Comparison of ENCODE assay signal across 9 mouse cellular contexts in genomic region chr5:112551975-112552728, GRCm38 (mm10). TPM values are rescaled to one million over a fixed set of nuclear protein-coding genes. Genes with fewer than 3 reads are reported as not detected.
DNase-seq lines count a peak whose midpoint lies in the region; ATAC-seq and TF ChIP-seq lines count a peak whose summit lies in the region.
"Had no signal": no experiment of that assay in that cellular context is flagged by ENCODE, and none has a peak within 500 bp of the region (broad histone marks: within the 10 kb centered on the region; RNA-seq: fewer than 3 reads in every experiment).

No protein-coding gene starts in this region.

- no peak for TF ChIP-seq POLR2A in lung, adult 2 months (IDR thresholded peaks at IDR 0.05; ENCODE audit: borderline replicate concordance, extremely low read depth, low read depth, low read length)

- 51% methylated on average over 17 of the region's 17 CpGs for WGBS in lung, adult 2 months
- WGBS in midbrain, embryonic 14.5 days: 30% methylated on average over 17 of the region's 17 CpGs
- WGBS in heart, embryonic 10.5 days: 62% methylated on average over 17 of the region's 17 CpGs

- ATAC-seq in frontal cortex, adult (ENCODE audit: low TSS enrichment): peak; percentile 39; the same call in 1 of the 2 replicates
- ATAC-seq in midbrain, embryonic 14.5 days (ENCODE audit: low FRiP score, low TSS enrichment): peak; percentile 57; the same call in 1 of the 2 replicates

- H3K9ac ChIP-seq in midbrain, embryonic 14.5 days (replicated peaks; ENCODE audit: low read length): 0 out of 2 replicates have a peak overlapping the region, but pooled peaks have one; percentile 7
- H3K9ac ChIP-seq: lung, embryonic 15.5 days had no signal

- no peak overlapping the region for H3K4me3 ChIP-seq in lung, adult 2 months (replicated peaks; ENCODE audit: extremely low read depth, low read depth, low read length)
- H3K4me3 ChIP-seq in midbrain, embryonic 14.5 days (replicated peaks; ENCODE audit: low read depth, low read length): no peak overlapping the region
- H3K4me3 ChIP-seq in heart, embryonic 10.5 days: no peak overlapping the region
- H3K4me3 ChIP-seq: lung, embryonic 15.5 days had no signal

- peak overlapping the region; percentile 40 for H3K4me2 ChIP-seq in midbrain, embryonic 14.5 days (ENCODE audit: low read length)
- H3K4me2 ChIP-seq: lung, embryonic 15.5 days had no signal

- H3K27ac ChIP-seq in midbrain, embryonic 14.5 days (replicated peaks; ENCODE audit: low read depth, low read length): peak overlapping the region; percentile 83
- H3K27ac ChIP-seq in heart, embryonic 10.5 days: no peak overlapping the region
- H3K27ac ChIP-seq: lung, embryonic 15.5 days had no signal

- no peaks in the 10 kb centered on the region for H3K9me3 ChIP-seq in midbrain, embryonic 14.5 days (ENCODE audit: control insufficient read depth, low read length)
- H3K9me3 ChIP-seq in heart, embryonic 10.5 days: no peaks in the 10 kb centered on the region
- H3K9me3 ChIP-seq: lung, embryonic 15.5 days had no signal

- no peak for TF ChIP-seq CTCF in lung, adult 2 months (IDR thresholded peaks at IDR 0.05; ENCODE audit: insufficient read depth, low read length)

- H3K4me1 ChIP-seq in lung, adult 2 months (ENCODE audit: control insufficient read depth, insufficient read depth, low read length): peaks cover 7% of the 10 kb centered on the region; the same call in 1 of the 2 replicates
- peaks cover 54% of the 10 kb centered on the region for H3K4me1 ChIP-seq in midbrain, embryonic 14.5 days (ENCODE audit: control insufficient read depth, insufficient read depth, low read length)
- peaks cover 8% of the 10 kb centered on the region for H3K4me1 ChIP-seq in heart, embryonic 10.5 days

- DNase-seq in lung, adult 18-20 months: peak; percentile 5 to 16
- no peak for DNase-seq in lung, adult 2 months
- peak; percentile 75 to 83 for DNase-seq in layer of hippocampus, postnatal 10 days (ENCODE audit: low spot score in 2 of 2)
- peak; percentile 89 for DNase-seq in midbrain, embryonic 14.5 days
- DNase-seq in heart, embryonic 10.5 days (ENCODE audit: low spot score): no peak
- DNase-seq in heart, adult 18-20 months: no peak
- no peak for DNase-seq in heart, adult 11 months

- no peaks in the 10 kb centered on the region for H3K36me3 ChIP-seq in midbrain, embryonic 14.5 days (ENCODE audit: control insufficient read depth, insufficient read depth, low read length)
- H3K36me3 ChIP-seq in heart, embryonic 10.5 days: no peaks in the 10 kb centered on the region
- H3K36me3 ChIP-seq: lung, embryonic 15.5 days had no signal

- no peaks in the 10 kb centered on the region for H3K27me3 ChIP-seq in midbrain, embryonic 14.5 days (ENCODE audit: control insufficient read depth, insufficient read depth, low read length)
- peaks cover 69% of the 10 kb centered on the region; the same call in 1 of the 2 replicates for H3K27me3 ChIP-seq in heart, embryonic 10.5 days (ENCODE audit: insufficient read depth, poor library complexity, severe bottlenecking)
- H3K27me3 ChIP-seq: lung, embryonic 15.5 days had no signal

RNA-seq across cellular contexts. Expression of gene Sez6l, which starts 24.8 kb away (rescaled TPM):
- polyA plus RNA-seq in lung, adult 2 months (2012; rRNA removed): 0.12 and 0.38 TPM in 2 replicates
- 100 to 1,000 TPM; 192 TPM for total RNA-seq in layer of hippocampus, postnatal 10 days (2021)
- polyA plus RNA-seq in midbrain, embryonic 14.5 days (2014; fragmentation: Nextera tagmentation; extraction: Ambion mirVana): 46.3 and 49.9 TPM in 2 replicates
- 0.16 and 0.63 TPM in 2 replicates for polyA plus RNA-seq in heart, embryonic 10.5 days (2016; fragmentation: Nextera tagmentation; extraction: Ambion mirVana)
- total RNA-seq in heart, adult 18-20 months (2021): under 1 TPM; 0.05 to 0.10 TPM

Comparison
In these comparisons a context has a peak if more than half of its experiments do, and no peak if none do; other contexts are left out.
1. DNase-seq: peak in lung, adult 18-20 months (2 of 2), layer of hippocampus, postnatal 10 days (2 of 2) and midbrain, embryonic 14.5 days (single experiment); none in lung, adult 2 months (single experiment), heart, embryonic 10.5 days (single experiment), heart, adult 18-20 months (0 of 2) and heart, adult 11 months (single experiment).
2. RNA of gene Sez6l, which starts 24.8 kb away (polyA plus RNA-seq): 46.3 to 49.9 TPM in midbrain, embryonic 14.5 days; 0.16 to 0.63 TPM in heart, embryonic 10.5 days and 0.12 to 0.38 TPM in lung, adult 2 months; every median in the first group is over 10 times any median in the second.